Mouse (Mus musculus) olfactory bulb, adult 2 months (tissue): ENCODE measurements at regions not wholly inside any gene's neighbourhood (a gene's known extent, or its start where the extent isn't known, plus 50 kb on each side); places are given as distances from the start of the nearest gene placed in this dataset.

Experiments used
- CTCF ChIP-seq: fragments of 200-500 bp; IDR thresholded peaks from 2 replicates; pipeline ENCODE4 v1.5.1; 2012; ENCODE audit warnings: low read depth, mild to moderate bottlenecking, low read length, moderate library complexity; ENCODE audit not compliant: insufficient read depth
- POLR2A ChIP-seq: fragments of 200-500 bp; IDR thresholded peaks from 2 replicates; pipeline ENCODE4 v1.6.1; 2012; ENCODE audit warnings: mild to moderate bottlenecking, low read depth, low read length, moderate library complexity; ENCODE audit not compliant: insufficient read depth

DNA sequence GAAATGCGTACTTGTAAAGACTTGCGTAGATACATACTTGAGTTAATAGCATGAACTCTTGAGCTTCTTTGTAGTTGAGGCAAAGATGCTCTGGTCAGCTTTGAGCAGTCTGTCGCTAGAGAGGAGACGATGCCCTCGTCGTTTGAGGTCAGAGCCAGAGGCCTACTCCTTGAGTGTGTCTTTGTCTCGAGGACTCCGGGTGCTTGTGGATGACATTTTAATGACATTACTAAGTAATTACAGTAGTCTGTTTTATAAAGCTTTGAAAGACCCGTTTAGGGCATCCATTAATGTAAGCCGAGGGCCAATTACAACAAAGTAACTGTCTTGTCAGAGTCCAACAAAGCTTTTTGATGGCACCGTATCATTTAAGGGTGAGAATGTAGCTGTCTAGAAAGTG, 78.2 kb upstream of the Dkk2 start:
- TF ChIP-seq CTCF: no peak
- no peak for TF ChIP-seq POLR2A
